8 mouse cellular contexts compared by ENCODE assay signal in genomic region chr19:8943047-8943446, GRCm38 (mm10). TPM values are rescaled to one million over a fixed set of nuclear protein-coding genes. Genes with fewer than 3 reads are reported as not detected.
A peak's percentile ranks its signal among the peaks of the same experiment; 100 is the strongest.
DNase-seq lines count a peak whose midpoint lies in the region; ATAC-seq and TF ChIP-seq lines count a peak whose summit lies in the region.

No protein-coding gene starts in this region.

- peak overlapping the region; percentile 68 for H3K4me2 ChIP-seq in hindbrain, embryonic 12.5 days (replicated peaks)
- H3K4me2 ChIP-seq in midbrain, embryonic 12.5 days (replicated peaks) = peak overlapping the region; percentile 73

- H3K4me1 ChIP-seq in kidney, adult 2 months (ENCODE audit: control insufficient read depth, insufficient read depth, low read length) = peaks cover 4% of the 10 kb centered on the region; the same call in 1 of the 2 replicates
- peaks cover 24% of the 10 kb centered on the region for H3K4me1 ChIP-seq in hindbrain, embryonic 12.5 days
- peaks cover 35% of the 10 kb centered on the region for H3K4me1 ChIP-seq in midbrain, embryonic 12.5 days

- H3K36me3 ChIP-seq in kidney, adult 2 months (ENCODE audit: control insufficient read depth, insufficient read depth, low read length) = peaks cover 11% of the 10 kb centered on the region
- peaks cover 38% of the 10 kb centered on the region for H3K36me3 ChIP-seq in hindbrain, embryonic 12.5 days
- H3K36me3 ChIP-seq in midbrain, embryonic 12.5 days = peaks cover 40% of the 10 kb centered on the region

- H3K9ac ChIP-seq in hindbrain, embryonic 12.5 days = peak overlapping the region; percentile 95
- peak overlapping the region; percentile 99 for H3K9ac ChIP-seq in midbrain, embryonic 12.5 days (replicated peaks)

- TF ChIP-seq POLR2A in kidney, adult 2 months (IDR thresholded peaks at IDR 0.05; ENCODE audit: low read depth, low read length) = no peak

- 45% methylated on average over 2 of the region's 2 CpGs for WGBS in kidney, adult 2 months
- 75% methylated on average over 2 of the region's 2 CpGs for WGBS in hindbrain, embryonic 12.5 days
- WGBS in midbrain, embryonic 12.5 days = 76% methylated on average over 2 of the region's 2 CpGs

- no peak for ATAC-seq in hindbrain, embryonic 12.5 days (ENCODE audit: low FRiP score)
- no peak for ATAC-seq in midbrain, embryonic 12.5 days (ENCODE audit: low FRiP score, low read depth)

- H3K27ac ChIP-seq in kidney, adult 2 months (ENCODE audit: insufficient read depth, low read depth, low read length) = no peak overlapping the region
- H3K27ac ChIP-seq in hindbrain, embryonic 12.5 days = no peak overlapping the region
- no peak overlapping the region for H3K27ac ChIP-seq in midbrain, embryonic 12.5 days (replicated peaks)

- DNase-seq in kidney, adult 2 months = no peak
- DNase-seq in kidney, adult 8-10 months = no peak
- peak; percentile 50 for DNase-seq in NIH3T3 (ENCODE audit: low read depth)
- no peak for DNase-seq in cerebellum, adult 11-12 months
- DNase-seq in layer of hippocampus, adult 9-10 months (ENCODE audit: low spot score) = no peak
- no peak for DNase-seq in adrenal gland, adult (ENCODE audit: inconsistent age in 2 of 2, low spot score in 1 of 2)

- no peak for TF ChIP-seq CTCF in kidney, adult 2 months (conservative IDR thresholded peaks at IDR 0.05; ENCODE audit: insufficient read depth, insufficient read length, low read depth, low read length)

- H3K9me3 ChIP-seq in hindbrain, embryonic 12.5 days (replicated peaks) = no peaks in the 10 kb centered on the region
- no peaks in the 10 kb centered on the region for H3K9me3 ChIP-seq in midbrain, embryonic 12.5 days

- H3K27me3 ChIP-seq in kidney, adult 2 months (replicated peaks; ENCODE audit: control insufficient read depth, insufficient read depth, low read length) = no peaks in the 10 kb centered on the region
- no peaks in the 10 kb centered on the region for H3K27me3 ChIP-seq in hindbrain, embryonic 12.5 days
- no peaks in the 10 kb centered on the region for H3K27me3 ChIP-seq in midbrain, embryonic 12.5 days

- peak overlapping the region; percentile 88 for H3K4me3 ChIP-seq in kidney, adult 2 months (ENCODE audit: insufficient read depth, low read depth, low read length)
- H3K4me3 ChIP-seq in hindbrain, embryonic 12.5 days = peak overlapping the region; percentile 83
- peak overlapping the region; percentile 94 for H3K4me3 ChIP-seq in midbrain, embryonic 12.5 days

RNA-seq across cellular contexts. Expression of gene Mta2, which starts 1.4 kb away (rescaled TPM):
- polyA plus RNA-seq in kidney, adult 2 months (2012; rRNA removed) = 16.9 and 19.8 TPM in 2 replicates
- polyA plus RNA-seq in hindbrain, embryonic 12.5 days (2016; fragmentation: Nextera tagmentation; extraction: Ambion mirVana) = 174 and 185 TPM in 2 replicates
- 189 and 192 TPM in 2 replicates for polyA plus RNA-seq in midbrain, embryonic 12.5 days (2016; fragmentation: Nextera tagmentation; extraction: Ambion mirVana)

RNA-seq across cellular contexts. Expression of gene Tut1, which starts 10.6 kb away (rescaled TPM):
- polyA plus RNA-seq in kidney, adult 2 months (2012; rRNA removed) = 14.1 and 14.3 TPM in 2 replicates
- polyA plus RNA-seq in hindbrain, embryonic 12.5 days (2016; fragmentation: Nextera tagmentation; extraction: Ambion mirVana) = 32.3 and 35.7 TPM in 2 replicates
- polyA plus RNA-seq in midbrain, embryonic 12.5 days (2016; fragmentation: Nextera tagmentation; extraction: Ambion mirVana) = 34.0 and 34.2 TPM in 2 replicates

RNA-seq across cellular contexts. Expression of gene Eml3, which starts 13.7 kb away (rescaled TPM):
- polyA plus RNA-seq in kidney, adult 2 months (2012; rRNA removed) = 35.1 and 35.7 TPM in 2 replicates
- polyA plus RNA-seq in hindbrain, embryonic 12.5 days (2016; fragmentation: Nextera tagmentation; extraction: Ambion mirVana) = 17.0 and 17.1 TPM in 2 replicates
- 14.9 and 15.8 TPM in 2 replicates for polyA plus RNA-seq in midbrain, embryonic 12.5 days (2016; fragmentation: Nextera tagmentation; extraction: Ambion mirVana)

RNA-seq across cellular contexts. Expression of gene Rom1, which starts 13.9 kb away (rescaled TPM):
- 12.0 and 13.9 TPM in 2 replicates for polyA plus RNA-seq in kidney, adult 2 months (2012; rRNA removed)
- polyA plus RNA-seq in hindbrain, embryonic 12.5 days (2016; fragmentation: Nextera tagmentation; extraction: Ambion mirVana) = 1.8 and 3.2 TPM in 2 replicates
- polyA plus RNA-seq in midbrain, embryonic 12.5 days (2016; fragmentation: Nextera tagmentation; extraction: Ambion mirVana) = 2.1 and 2.2 TPM in 2 replicates

RNA-seq across cellular contexts. Expression of gene B3gat3, which starts 22.9 kb away (rescaled TPM):
- polyA plus RNA-seq in kidney, adult 2 months (2012; rRNA removed) = 105 and 125 TPM in 2 replicates
- 79.6 and 82.8 TPM in 2 replicates for polyA plus RNA-seq in hindbrain, embryonic 12.5 days (2016; fragmentation: Nextera tagmentation; extraction: Ambion mirVana)
- polyA plus RNA-seq in midbrain, embryonic 12.5 days (2016; fragmentation: Nextera tagmentation; extraction: Ambion mirVana) = 71.9 and 72.5 TPM in 2 replicates
